Mouse (Mus musculus) layer of hippocampus, adult 9-10 months (tissue): ENCODE data around the gene Icmt.

Experiments
- DNase-seq: peaks from one replicate; pipeline ENCODE4 v3.0.0; 2022; ENCODE audit warnings: low spot score

Gene Icmt

GRCm38 (mm10) chr4:152302012-152302411 lies 5.0 kb downstream of the Icmt start:
- DNase-seq, result no peak

DNA sequence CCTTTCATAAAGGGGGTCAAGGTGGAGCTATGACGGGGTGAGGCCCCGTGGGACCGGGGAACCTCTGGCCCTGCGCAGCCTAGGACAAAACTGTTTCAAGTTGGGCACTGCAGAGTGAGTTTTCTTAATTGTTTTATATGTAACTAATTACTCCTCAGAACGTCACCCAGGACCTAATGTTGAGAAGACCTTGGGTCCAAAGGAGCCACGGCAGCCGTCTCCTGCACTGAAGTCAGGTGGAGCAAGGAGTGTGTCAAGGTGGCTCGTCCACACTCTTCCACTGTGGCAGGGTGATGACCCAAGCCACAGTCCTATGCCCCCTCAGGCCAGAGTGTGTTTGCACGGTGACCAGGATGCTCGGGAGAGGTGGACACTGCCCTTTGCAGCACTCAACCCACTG lies 6.1 kb downstream of the Icmt start:
- no peak for DNase-seq

DNA sequence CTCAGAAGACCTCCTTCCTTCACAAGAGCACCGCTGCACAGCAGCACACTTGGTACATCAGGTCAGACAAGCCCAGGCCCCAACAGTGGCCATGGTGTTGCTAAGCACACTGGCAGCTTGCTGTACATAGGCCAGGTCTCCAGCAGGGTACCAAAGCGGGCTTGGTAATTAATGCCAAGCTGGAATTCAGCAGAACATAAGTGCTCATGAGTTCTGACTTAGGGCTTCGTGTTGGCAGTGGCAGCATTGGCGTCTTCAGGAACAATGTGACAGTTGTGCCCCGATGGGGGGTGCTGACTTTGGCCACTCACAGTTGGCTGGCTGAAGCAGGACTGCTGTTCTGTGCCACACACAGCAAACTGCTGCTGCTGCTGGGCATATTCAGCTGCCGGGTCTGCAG lies 7.7 kb downstream of the Icmt start:
- no peak for DNase-seq

GRCm38 (mm10) chr4:152305991-152306390 lies 9.0 kb downstream of the Icmt start:
- DNase-seq, result no peak

DNA sequence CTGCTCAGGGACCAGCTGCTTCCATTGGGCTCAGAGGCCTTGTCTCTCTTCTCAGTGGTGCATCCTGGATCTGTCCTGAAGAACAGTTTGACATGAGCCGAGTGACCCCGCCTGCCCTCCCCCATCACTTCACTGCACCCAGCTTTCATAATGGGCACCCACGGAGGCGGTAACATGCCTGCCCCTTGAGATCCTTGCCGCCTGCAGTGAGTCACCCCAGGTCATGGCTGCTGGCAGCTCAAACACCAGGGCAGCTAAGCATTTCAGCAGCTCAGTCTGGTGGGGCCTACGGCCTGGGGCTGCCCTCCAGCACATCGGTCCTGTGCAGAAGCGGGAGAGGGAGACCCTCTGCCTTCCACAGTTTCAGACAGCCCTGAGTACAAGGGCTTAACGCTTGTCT lies 10.5 kb downstream of the Icmt start:
- DNase-seq, result no peak

- no peak for DNase-seq
Observed at GRCm38 (mm10) chr4:152312186-152312585, 15.2 kb downstream of the Icmt start.

GRCm38 (mm10) chr4:152313211-152313632 lies 16.2 kb downstream of the Icmt start:
- DNase-seq, result no peak

- DNase-seq, result no peak
Observed at GRCm38 (mm10) chr4:152313934-152314333, 16.9 kb downstream of the Icmt start.

GRCm38 (mm10) chr4:152315498-152316213 lies 18.6 kb downstream of the Icmt start:
- no peak for DNase-seq

GRCm38 (mm10) chr4:152317631-152318033 lies 20.6 kb downstream of the Icmt start:
- DNase-seq, result no peak

- DNase-seq, result no peak
Observed at GRCm38 (mm10) chr4:152318517-152319234, 21.6 kb downstream of the Icmt start, which contains the start of gene Rnf207. Rnf207 (minus strand) TSS chr4:152318993.

GRCm38 (mm10) chr4:152321464-152321863 lies 24.4 kb downstream of the Icmt start:
- no peak for DNase-seq

DNA sequence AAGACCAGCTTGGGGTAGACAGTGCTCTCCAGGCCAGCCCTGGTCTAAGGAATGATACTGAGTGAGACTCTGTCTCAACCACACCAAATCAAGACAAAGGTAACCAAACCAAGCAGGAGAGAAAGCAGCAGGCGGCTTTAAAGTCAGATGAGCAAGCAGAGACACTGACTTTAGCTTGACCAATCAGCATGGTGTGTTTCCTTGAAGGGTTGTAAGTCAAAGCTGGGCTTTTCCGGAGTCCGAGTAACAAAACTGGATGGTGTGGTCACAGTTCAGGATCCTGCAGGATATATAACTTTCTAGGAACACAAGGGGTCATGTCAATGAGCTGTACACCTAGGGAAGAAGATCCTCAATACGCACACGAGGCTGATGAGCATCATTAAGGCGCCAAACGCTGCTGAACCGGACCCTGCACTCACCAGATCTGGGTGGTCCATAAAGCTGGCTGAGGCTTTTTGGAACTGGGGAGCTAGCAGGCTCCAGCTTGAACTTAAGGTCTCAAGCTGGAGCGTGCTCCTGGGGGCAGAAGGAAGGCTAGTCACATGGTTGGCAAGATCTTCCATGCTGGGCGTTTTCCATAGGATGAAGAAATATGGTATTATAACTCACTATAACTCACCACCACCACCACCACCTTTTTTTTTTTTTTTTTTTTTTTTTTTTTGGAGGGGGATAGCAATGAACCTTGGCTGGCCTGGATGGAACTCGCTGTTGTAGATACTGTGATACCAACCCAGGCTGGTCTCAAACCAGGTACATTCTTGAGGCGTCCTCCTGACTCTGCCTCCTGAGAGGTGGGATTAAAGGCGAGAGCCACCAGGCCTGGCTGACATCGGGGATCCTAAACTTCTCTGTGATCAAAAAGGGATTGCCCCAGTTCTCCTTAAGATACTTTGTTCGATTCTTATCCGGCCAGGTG lies 27.9 kb downstream of the Icmt start:
- DNase-seq, result no peak

DNA sequence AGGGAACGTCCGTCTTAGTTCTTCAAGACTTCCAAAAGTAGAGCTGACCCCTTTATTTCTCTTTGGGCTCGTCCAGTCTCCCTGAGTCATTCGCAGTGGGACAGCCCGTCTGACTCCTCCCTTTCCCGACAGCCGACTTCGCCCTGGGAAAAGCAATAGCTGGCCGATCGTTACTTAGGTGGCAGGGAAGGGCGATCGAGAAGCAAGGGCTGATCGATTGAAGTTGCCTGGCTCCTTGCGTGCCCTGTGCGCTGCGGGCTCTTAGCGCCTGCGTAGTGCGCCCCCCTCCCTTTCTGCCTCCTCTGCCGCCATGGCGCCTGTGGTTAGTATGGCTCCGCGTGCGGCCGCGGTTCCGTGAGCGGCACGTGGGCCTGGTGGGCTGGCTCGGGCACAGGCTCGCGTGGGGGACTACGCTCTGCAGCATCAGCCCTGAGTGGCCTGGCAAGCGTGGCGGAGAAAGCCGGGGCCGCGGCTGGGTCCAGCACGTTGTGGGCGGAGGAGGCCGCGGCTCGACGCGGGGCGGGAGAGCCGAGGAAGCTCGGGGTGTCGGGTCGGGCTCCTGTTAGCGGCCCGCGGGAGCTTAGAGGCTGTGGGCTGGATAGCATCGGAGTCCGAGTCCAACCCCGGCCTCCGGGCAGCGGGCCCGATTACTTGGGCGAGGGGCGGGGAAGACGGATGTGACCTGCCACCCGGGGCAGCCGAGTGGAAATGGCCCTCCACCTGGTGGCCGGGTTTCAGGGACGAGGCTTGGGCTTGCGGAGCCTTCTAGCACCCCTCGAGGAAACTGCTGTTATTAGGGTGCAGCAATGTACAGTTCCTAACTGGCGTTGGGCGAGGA lies 28.8 kb downstream of the Icmt start, which contains the start of gene Rpl22:
TSS of gene Rpl22 (plus strand) at position 169 of the 838 bp plus-strand sequence.
- DNase-seq, result peak; percentile 89

- no peak for DNase-seq
Observed at GRCm38 (mm10) chr4:152326543-152326942, 29.5 kb downstream of the Icmt start.

DNA sequence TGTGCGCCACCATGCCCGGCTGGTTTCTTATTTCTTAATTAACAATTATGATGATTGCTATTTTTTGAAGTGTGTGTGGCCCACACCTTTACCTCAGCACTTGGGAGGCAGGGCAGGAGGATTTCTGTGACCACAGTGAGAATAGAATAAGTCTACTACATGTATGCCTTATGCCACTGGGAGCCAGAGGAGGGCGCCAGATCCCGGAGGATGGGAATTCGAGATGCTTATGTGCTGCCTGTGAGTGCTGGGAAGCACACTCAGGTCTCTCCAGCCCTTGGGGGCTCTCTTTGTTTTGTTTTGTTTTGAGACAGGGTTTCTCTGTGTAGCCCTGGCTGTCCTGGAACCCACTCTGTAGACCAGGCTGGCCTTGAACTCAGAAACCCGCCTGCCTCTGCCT lies 31.7 kb downstream of the Icmt start:
- no peak for DNase-seq

- no peak for DNase-seq
Observed at GRCm38 (mm10) chr4:152332952-152333351, 35.9 kb downstream of the Icmt start.

- no peak for DNase-seq
Observed at GRCm38 (mm10) chr4:152333587-152333986, 36.6 kb downstream of the Icmt start.

DNA sequence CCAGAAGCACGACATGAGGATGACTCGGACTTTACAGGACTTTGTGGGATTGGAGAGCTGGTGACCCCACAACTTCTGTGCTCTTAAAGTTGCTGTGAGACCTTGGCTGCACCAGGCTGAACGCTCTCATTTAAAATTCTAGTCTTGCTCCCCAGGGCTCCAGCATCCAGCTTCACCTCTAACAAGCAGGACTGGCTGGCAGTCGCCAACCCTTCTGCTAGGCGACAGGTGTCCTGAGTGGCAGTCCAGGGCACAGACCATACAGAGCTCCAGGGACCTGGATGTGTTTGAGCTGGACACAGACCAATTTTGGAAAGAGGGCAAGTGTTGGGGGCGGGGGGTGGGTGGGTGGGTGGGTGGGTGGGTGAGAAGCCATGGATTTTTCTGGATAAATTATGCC lies 40.7 kb downstream of the Icmt start:
- no peak for DNase-seq

DNA sequence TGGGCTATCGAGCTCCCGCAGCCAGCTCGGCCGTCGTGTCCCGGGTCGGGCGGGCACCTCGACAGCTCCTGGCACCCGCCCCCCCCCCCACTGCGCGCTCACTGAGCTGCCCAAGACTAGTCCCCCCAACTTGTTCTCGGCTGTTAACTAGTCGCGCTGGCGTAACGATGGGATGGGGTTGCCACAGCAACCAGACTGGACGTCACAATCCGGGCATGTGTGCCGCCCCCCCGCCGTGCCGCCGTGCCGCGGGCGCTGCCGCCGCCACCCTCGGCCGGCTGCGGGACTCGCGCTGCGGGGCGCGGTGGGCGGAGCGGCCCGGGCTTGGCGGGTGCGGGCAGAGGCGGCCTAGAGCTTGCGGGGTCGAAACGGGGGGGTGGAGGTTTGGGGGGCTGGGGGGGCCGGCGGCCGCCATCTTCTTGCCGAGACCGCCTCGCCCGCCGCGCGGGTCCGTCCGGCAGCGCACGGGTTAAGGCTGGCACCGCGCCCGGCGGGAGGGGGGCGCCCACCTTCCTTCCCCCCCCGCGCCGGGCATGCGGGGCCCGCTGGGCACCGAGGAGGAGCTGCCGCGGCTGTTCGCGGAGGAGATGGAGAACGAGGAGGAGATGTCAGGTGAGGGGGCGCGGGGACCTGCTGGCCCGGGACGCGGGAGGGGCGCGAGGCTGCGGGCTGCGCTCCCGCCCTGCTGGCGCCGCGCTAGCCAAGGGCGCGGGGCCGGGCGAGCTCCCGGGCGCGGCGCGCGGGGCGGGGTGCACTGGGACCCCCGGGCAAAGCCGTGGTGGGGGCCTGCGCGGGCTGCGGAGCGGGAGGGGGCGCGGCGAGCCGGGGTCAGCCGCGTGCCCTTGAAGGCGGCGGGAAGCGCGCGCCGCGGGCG lies 41.6 kb downstream of the Icmt start, which contains the start of gene Chd5:
TSS of gene Chd5 (plus strand) at position 233 of the 874 bp plus-strand sequence.
- no peak for DNase-seq
